Mouse (Mus musculus): ENCODE measurements around the gene Olfr750.

Olfr750 gene

DNA sequence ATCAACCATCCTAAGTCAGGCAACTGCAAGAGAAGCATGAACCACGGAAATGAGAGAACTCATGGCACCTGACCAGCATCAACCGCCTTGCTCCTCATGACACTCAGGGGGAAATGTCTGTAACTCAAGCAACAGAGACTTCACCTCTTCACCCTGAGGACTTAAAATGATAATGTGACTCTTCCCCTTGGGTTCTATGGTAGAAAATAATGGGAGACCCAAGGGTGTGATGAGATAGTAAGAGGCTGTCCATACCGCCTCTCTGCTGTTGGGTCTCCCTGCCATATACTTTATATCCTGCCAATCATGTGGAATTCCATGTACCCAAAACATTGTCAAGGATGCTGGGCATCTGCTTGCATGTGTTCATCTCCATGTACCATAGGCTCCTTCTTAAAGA lies at the start of gene Olfr750:
Gene Olfr750, minus strand, starts transcription at position 101 of the 400 bp plus-strand sequence.
- in situ Hi-C loops (cut with MseI, MboI) = no loop called here

DNA sequence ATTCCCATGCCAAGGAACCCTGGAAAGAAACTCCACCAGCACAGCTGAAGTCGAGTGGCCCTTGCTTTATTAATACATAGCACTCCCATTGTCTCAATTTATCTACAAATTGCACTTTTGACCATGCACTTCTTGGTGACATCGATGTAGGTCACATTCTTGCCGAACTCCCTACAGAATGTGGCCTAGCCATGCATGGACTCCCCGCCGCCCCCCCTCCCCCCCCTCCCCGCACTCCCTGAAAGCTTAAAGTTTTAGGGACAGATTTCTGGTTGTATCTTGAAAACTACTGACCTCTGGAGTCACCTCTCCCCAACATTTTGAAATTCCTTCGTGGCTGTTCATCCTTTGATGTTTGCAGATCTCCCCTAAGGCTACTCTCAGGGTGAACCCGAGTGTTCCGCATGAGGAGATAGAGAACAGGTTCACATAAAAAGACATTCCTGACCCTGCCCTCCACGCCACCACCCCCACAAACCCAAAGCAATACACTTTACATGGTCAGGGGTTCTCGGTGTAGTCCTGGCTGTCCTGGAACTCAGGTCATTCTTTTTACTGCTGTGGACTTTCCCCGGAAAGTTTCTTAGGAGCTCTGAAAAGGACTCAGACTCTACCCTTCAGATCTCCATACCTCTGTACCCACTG lies 39.8 kb upstream of the Olfr750 start, which contains the start of gene Eddm3b:
Gene Eddm3b, plus strand, starts transcription at position 511 of the 645 bp plus-strand sequence.
- in situ Hi-C loops (cut with MseI, MboI) = loop anchor here in 1 of 2 experiments (5.0 kb wide), 1 partner anchor 53 kb away; no protein-coding TSS in a partner anchor

DNA sequence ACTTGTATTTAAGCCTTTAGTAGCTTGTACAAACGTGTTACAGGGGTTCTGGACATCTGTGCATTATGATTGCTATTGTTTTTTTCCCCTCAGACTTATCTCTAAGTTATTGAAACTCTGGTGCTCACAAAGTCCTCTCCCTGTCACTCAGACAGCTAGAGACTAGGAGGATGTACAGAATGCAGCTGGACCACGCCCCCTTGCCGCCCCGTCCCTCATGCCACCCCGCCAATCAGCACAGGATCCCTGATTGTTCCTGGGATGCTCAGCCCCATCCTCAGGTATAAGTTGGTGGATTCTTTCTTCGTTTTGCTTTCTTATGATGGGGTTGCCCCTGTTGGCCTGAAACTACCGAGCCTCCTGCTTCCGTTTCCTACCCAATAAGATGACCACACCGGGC lies 39.2 kb upstream of the Olfr750 start:
- in situ Hi-C loops (cut with MseI, MboI) = loop anchor here in 1 of 2 experiments (5.0 kb wide), 1 partner anchor 54 kb away; no protein-coding TSS in a partner anchor

DNA sequence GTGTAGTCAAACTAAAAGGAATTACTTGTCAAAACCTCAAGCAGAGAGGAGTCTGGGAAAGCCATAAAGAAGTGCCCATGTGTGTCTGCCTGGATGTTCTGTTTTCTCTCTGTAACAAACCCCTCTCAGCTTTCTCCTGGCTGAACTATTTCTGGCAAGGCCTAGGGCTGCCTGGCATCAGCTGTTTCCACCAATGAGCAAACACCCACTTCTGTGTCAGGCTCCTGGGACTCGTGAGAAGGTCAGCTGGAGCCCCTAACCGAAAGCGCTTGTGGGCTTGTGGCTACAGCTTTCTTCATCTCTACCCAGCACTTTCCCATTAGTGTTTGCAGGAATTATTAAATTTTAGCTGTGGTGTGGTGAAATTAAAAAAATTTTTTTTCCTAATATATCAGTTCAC lies 37.7 kb upstream of the Olfr750 start:
- in situ Hi-C loops (cut with MseI, MboI) = loop anchor here in 1 of 2 experiments (5.0 kb wide), 1 partner anchor 55 kb away; no protein-coding TSS in a partner anchor

DNA sequence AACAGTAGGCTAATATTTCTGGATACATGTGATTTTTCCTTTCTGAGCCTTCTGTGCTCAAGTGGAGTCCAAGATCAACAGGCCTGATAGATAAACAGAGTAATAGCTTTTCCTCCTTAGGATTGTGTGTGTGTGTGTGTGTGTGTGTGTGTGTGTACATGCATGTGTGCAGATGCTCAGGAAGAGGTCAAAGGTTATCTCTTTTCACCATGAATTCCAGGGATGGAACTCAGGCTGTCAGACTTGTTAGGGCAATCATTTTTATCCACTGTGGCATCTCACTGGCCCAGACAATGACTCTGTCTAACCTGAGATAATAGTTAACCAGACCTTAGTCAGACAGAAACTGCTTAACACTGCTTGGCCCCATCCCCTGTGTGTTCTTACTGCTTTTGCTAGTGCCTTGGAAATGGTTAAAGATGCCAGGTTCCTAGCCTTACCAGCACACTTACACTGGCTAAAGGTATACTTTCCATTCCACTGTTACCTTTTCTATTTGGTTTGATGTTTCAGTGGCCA lies 32.3 kb upstream of the Olfr750 start:
- in situ Hi-C loops (cut with MseI, MboI) = loop anchor here in 1 of 2 experiments (5.0 kb wide), 1 partner anchor 56 kb away; the partner anchor contains the start of gene Rnase2b

DNA sequence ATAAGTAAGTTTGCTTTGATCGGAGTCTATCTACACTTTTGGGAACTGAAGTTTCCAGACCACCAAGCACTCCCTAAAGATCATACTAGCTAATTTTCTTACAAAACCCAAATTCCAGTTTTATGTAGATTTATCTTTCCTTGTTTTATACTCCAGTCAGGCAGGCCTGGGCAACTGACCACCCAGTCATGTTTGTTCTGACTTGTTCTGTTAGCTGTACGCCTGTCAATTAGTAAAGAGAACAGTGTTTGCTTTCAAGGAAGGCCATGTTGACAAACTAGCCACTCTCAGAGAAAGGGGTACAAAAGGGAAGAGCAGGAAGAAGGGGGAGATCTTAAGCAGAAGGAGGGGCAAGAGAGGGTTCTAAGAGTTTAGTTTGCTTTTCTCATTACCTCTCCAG lies 30.1 kb upstream of the Olfr750 start:
- in situ Hi-C loops (cut with MseI, MboI) = loop anchor here in 1 of 2 experiments (5.0 kb wide), 1 partner anchor 138 kb away; no protein-coding TSS in a partner anchor

DNA sequence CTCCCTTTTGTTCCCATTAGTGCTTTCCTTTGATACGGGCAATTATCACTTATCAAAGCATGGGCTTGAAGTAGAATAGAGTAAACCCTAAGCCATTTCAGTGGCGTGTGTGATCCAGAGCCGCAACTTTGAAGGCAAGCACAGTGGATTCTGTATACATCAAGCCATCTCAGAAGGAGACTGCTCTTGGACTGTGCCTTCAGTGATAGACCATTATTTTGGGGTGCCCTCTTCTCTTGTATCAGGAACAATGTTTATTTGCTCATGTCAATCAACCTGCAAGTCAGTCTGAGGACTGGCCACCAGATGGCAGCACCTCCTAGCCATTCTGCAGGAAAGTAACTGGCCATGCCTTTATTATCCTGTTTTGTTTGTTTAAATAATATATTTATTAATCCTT lies 29.0 kb upstream of the Olfr750 start:
- in situ Hi-C loops (cut with MseI, MboI) = loop anchor here in 1 of 2 experiments (5.0 kb wide), 1 partner anchor 139 kb away; no protein-coding TSS in a partner anchor

DNA sequence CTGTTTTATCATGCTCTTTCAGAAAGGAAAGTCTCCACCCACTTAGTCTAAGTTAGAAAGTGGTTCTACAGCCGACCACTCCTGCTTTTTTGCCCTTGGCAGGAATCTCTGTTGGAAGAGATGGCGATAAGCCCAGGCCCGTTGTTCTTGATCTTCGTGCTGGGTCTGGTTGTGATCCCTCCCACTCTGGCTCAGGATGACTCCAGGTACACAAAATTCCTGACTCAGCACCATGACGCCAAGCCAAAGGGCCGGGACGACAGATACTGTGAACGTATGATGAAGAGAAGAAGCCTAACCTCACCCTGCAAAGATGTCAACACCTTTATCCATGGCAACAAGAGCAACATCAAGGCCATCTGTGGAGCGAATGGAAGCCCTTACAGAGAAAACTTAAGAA lies 27.0 kb upstream of the Olfr750 start:
- in situ Hi-C loops (cut with MseI, MboI) = loop anchor here in 1 of 2 experiments (5.0 kb wide), 1 partner anchor 141 kb away; no protein-coding TSS in a partner anchor

DNA sequence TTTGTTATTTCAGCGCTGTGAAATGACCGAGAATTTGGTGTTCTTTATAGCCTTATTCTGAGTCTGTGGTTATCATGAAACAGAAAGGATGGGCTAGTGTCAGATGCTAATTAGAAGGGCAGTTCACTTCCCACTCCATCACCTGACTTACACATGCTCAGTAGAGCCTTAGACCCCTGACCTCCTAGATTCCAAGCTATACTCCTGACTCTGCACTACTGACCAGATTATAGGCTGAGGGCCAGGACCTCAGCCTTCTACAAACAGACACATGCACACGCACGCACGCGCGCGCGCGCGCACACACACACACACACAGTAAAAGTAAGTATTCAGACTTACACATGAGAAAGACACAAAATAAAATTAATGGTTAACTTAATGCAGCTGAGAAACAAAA lies 24.7 kb upstream of the Olfr750 start:
- in situ Hi-C loops (cut with MseI, MboI) = loop anchor here (5.0 to 10.0 kb wide), 2 partner anchors 294 to 673 kb away; partner anchors contain the start of genes Ang4 (in 2 of the 2), Ccnb1ip1 (in 1 of the 2) and Parp2 (in 1 of the 2)

DNA sequence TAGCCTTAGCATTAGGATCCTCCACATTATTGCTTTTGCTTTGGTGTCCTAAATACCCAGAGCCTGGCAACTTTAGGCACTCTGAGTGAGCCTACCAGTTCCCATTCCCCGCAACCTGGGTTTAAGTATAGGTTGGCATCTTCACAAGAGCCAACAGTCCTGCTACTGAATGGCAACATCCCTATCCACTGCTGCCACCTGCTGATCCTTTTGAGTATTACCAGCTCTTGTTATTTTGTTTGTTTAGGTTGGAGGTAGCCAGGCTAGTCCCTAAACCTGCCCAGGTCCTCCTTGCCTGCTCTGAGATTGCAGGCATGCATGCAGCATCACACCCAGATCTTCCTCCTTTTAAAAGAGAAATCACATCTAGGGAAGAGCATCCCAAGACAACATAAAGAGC lies 24.1 kb upstream of the Olfr750 start:
- in situ Hi-C loops (cut with MseI, MboI) = loop anchor here (5.0 to 10.0 kb wide), 2 partner anchors 293 to 674 kb away; partner anchors contain the start of genes Ang4 (in 2 of the 2), Ccnb1ip1 (in 1 of the 2) and Parp2 (in 1 of the 2)

DNA sequence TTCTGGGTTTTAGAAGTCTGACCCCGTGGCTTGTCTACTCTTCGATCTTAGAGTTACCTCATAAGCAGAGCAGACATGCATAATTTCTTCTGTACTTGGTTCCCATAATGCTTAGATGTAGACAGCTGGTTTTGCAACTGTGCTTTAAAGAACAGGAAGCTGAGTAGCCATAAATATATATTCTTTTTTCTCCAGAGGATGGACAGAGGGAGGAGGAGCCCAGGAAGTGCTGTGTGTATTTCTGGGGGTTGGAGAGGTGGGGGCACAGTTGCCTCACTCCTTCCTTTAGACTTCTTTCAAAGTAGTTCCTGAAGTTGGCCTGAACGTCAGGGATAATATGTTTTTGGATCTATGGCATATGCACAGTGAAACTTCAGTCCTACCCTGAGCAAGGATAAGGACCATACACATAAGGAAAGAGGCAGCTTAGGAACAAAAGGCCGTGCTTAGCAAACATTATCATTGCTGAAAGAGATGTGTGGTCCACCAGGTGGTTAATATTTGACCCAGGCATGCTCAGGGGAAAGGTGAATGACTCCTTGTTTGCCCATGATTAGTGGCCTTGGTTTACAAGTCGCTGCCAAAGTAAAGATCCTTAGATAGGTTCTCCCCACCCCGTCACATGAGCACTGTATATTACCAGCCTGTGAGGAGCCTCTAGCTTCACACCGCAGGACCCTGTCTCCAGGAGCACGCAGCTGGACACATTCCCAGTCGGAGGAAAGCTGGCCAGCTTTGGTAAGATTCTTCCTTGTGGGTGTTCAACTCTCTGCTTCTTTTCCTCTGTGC lies 21.7 kb upstream of the Olfr750 start:
- in situ Hi-C loops (cut with MseI, MboI) = loop anchor here (5.0 to 10.0 kb wide), 2 partner anchors 291 to 676 kb away; partner anchors contain the start of genes Ang4 (in 2 of the 2), Ccnb1ip1 (in 1 of the 2) and Parp2 (in 1 of the 2)

DNA sequence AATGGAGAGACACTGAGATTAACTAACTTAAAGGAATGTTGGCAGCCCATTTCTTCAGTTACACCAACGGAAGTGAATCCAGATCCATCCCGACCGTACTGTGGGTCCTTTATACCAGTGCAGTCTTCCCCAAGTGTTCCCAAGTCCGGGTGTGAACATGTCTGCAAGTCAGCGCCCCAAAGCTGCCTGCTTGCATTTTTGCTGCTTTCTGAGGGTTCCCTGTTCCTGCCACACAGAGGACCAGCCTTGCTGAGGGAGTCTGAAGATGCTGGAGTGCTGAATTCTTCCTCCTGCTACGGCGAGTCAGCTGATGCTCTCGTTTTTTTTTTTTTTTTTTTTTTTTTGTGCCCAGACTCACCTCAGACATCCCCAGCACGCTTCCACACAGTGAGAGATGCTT lies 20.7 kb upstream of the Olfr750 start:
- in situ Hi-C loops (cut with MseI, MboI) = loop anchor here (5.0 to 10.0 kb wide), 2 partner anchors 290 to 677 kb away; partner anchors contain the start of genes Ang4 (in 2 of the 2), Ccnb1ip1 (in 1 of the 2) and Parp2 (in 1 of the 2)

DNA sequence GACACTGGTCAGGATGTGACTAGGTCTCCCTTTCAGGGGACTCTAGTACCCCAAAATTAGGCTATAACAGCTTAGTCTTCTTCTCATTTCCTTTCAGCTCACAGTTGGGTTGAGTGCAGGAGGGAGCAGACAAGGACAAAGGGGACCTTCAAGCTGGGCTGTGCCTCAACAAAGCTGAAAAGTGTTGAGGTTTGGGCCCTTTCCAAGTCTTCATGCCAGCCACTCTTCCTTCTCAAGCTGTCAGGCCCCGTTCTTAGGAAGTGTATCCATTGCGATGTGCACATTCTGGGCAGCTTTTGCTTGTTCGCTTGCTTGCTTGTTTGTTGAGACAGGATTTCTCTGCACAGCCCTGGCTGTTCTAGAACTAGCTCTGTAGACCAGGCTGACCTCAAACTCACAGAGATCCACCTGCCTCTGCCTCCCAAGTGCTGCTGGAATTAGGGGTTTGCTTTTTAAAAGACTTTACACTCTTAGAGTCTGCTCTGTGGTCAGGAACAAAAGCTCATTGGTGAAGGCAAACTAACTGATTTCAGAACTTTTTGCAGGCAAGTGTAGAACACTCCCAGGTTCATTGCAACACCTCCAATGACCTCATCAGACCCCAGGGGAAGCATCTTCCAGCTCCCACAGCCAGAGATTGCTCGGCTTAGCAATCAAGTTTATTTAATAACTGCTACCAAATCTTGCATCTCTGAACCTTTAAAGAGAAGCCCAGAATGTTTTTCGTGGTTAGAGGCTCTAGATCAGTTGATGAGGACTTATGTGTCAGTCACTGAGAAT lies 20.1 kb upstream of the Olfr750 start:
- in situ Hi-C loops (cut with MseI, MboI) = loop anchor here in 1 of 2 experiments (10.0 kb wide), 1 partner anchor 289 kb away; the partner anchor contains the start of genes Ccnb1ip1 and Parp2

DNA sequence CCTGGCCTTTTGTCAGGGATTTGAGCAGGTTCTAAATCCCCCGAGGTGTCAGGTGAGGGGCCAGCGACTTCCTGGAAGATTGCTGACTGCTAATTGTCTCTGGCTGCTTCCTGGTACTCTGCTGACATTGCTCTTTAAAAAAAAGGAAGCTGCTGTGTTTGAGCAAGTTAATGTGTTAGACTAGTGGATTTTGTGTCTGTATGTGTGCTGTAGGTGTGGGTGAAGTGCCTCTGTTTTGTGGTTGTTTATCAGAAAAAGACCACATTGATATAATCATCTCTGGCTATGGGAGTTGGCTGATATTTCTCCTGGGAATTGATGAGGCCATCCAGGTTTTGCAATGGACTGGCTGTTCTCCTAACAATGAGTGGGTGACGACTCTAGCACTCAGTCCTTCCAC lies 19.3 kb upstream of the Olfr750 start:
- in situ Hi-C loops (cut with MseI, MboI) = loop anchor here in 1 of 2 experiments (10.0 kb wide), 1 partner anchor 289 kb away; the partner anchor contains the start of genes Ccnb1ip1 and Parp2

DNA sequence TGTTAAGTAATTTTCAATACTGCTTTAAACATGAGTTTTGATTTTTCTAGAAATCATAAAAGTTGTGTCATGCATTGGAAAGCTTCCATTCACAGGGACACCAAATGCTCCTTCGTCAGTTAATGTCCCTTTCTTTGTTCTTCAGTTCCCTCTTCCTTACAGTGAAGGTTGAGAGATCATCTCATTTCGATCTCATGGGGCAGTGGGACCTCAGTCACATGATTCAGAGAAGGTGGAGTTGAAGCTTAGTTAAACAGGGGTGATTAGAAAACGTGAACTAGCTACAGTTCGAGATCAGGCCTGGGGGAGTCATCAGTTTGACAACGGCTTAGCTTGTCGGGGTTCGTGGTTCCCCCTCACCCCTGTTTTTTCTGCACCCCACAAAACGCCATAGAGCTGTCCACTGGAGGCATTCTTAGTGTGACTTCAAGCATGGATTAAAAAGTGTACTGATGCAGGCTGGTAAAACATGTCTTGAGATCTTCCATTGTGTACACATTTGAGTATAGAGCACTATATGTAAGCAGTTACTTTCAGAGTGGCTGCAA lies 17.9 kb upstream of the Olfr750 start:
- in situ Hi-C loops (cut with MseI, MboI) = loop anchor here in 1 of 2 experiments (10.0 kb wide), 1 partner anchor 287 kb away; the partner anchor contains the start of genes Ccnb1ip1 and Parp2

DNA sequence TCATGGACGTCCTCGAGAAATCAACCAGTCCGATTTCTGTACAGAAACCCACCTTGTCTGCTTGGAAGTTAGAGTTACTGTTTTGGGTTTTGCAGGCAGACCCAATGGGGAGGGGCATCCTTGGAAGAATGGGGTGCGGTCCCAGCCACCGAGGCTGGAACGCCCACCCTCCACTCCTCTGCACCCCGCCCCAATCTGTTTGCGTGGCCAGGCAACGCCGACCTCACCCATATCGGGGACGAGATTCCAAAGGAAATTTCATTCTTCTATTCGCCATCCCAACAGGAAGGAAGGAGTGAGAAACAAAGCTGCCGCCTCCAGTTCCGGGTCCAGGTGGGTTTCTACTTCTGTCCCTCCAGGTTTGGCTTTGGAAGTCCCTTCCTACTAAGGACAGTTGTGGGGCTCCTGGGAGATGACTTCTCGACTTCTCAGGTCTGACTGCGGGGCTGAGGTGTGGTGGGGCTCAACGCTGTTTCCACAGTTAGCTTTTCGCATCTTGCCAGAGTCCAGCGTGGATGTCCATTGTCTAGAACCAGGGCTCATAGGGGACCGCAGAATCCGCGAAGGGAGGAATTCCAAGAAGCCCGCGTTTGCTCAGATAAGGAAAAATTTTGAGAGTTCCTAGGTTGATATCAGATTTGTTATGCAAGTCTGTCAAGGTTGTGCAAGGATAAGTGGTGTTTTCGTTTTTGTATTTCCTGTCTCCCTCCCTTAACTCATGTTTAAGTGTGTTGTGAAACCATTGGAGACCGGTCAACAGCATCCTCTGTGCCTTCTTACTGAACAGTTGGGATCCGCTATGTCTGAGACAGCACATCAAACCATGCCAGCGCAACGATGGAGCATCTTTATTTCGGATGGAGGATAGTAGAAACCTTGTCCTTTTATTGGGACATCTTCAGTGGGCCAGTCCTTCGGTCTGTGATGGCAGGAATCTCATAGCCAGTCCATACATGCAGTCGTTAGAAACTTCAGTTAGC lies 17.0 kb upstream of the Olfr750 start, which contains the start of the genes Rnase4 and Ang:
Gene Rnase4, plus strand, starts transcription at position 157 of the 980 bp plus-strand sequence.
Gene Ang, plus strand, starts transcription at position 230 of the 980 bp plus-strand sequence.
- in situ Hi-C loops (cut with MseI, MboI) = loop anchor here in 1 of 2 experiments (10.0 kb wide), 1 partner anchor 286 kb away; the partner anchor contains the start of genes Ccnb1ip1 and Parp2

DNA sequence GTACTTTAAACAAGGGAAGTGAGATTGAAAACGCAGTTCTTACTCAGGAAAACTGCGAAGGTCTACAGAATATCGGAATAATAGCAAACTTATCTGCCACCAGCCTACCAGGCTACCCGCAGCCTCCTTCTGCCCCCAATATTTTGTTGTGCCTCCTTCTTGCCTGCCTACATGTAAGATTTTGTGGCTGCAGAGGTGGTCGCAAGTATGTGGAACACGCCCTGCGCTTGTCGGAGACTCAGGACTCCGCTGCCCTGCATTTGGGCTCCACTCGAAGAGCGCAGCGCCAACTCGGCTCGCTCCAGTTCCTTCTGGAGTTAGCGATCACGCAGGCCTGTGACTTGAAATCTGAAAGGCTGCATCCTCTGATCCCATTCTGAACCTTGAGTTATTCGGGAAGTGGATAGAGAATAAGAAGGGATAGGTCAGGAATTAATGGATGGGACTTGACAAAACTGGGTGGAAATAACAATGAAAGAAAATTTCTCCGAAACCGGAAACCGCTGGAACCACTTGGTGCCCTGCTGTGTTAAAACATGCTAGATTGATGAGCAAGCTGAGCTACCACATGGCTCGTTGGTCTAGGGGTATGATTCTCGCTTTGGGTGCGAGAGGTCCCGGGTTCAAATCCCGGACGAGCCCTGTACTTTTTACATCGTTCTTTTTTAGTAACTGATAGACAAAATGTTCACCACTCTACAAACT lies 16.0 kb upstream of the Olfr750 start:
- in situ Hi-C loops (cut with MseI, MboI) = loop anchor here in 1 of 2 experiments (10.0 kb wide), 1 partner anchor 285 kb away; the partner anchor contains the start of genes Ccnb1ip1 and Parp2
